Comparison of ENCODE assay signal across 8 mouse cellular contexts in genomic region chr10:81290698-81291460, GRCm38 (mm10). TPM values are rescaled to one million over a fixed set of nuclear protein-coding genes. Genes with fewer than 3 reads are reported as not detected.
DNase-seq lines count a peak whose midpoint lies in the region; ATAC-seq lines count a peak whose summit lies in the region.

No protein-coding gene starts in this region.

- no peaks in the 10 kb centered on the region for H3K9me3 ChIP-seq in heart, embryonic 15.5 days (replicated peaks)
- H3K9me3 ChIP-seq in hindbrain, embryonic 13.5 days: no peaks in the 10 kb centered on the region
- H3K9me3 ChIP-seq in liver, embryonic 13.5 days (replicated peaks): no peaks in the 10 kb centered on the region
- H3K9me3 ChIP-seq in stomach, embryonic 15.5 days: no peaks in the 10 kb centered on the region

- no peaks in the 10 kb centered on the region for H3K36me3 ChIP-seq in heart, embryonic 15.5 days
- no peaks in the 10 kb centered on the region for H3K36me3 ChIP-seq in hindbrain, embryonic 13.5 days
- no peaks in the 10 kb centered on the region for H3K36me3 ChIP-seq in liver, embryonic 13.5 days
- no peaks in the 10 kb centered on the region for H3K36me3 ChIP-seq in stomach, embryonic 15.5 days

- ATAC-seq in heart, embryonic 15.5 days (replicated peaks; ENCODE audit: insufficient number of reproducible peaks, insufficient read depth, low FRiP score, low read depth): no peak
- no peak for ATAC-seq in hindbrain, embryonic 13.5 days (ENCODE audit: low FRiP score)
- no peak for ATAC-seq in liver, embryonic 13.5 days (ENCODE audit: low read depth)
- ATAC-seq in stomach, embryonic 15.5 days (ENCODE audit: insufficient read depth, low FRiP score, low read depth): 0 out of 2 replicates have a peak, but pooled peaks have one; percentile 9

- peaks cover 46% of the 10 kb centered on the region for H3K4me1 ChIP-seq in heart, embryonic 15.5 days (replicated peaks)
- peaks cover 37% of the 10 kb centered on the region for H3K4me1 ChIP-seq in hindbrain, embryonic 13.5 days (replicated peaks)
- H3K4me1 ChIP-seq in liver, embryonic 13.5 days (replicated peaks): peaks cover 77% of the 10 kb centered on the region
- H3K4me1 ChIP-seq in stomach, embryonic 15.5 days: peaks cover 49% of the 10 kb centered on the region

- DNase-seq in heart, postnatal 10 days: no peak
- DNase-seq in liver, embryonic 13.5 days: no peak
- DNase-seq in gastrocnemius, adult 8-10 months (ENCODE audit: low spot score in 2 of 2): no peak
- DNase-seq in frontal cortex, postnatal 36 days (ENCODE audit: low spot score in 2 of 2): no peak
- DNase-seq in heart, adult 11 months: no peak

- intact Hi-C loops in heart, postnatal 10 days (cut with DNase I): no loop called here

- H3K4me3 ChIP-seq in heart, embryonic 15.5 days: peak overlapping the region; percentile 7; the same call in 1 of the 2 replicates
- H3K4me3 ChIP-seq in hindbrain, embryonic 13.5 days: no peak overlapping the region
- no peak overlapping the region for H3K4me3 ChIP-seq in liver, embryonic 13.5 days (replicated peaks)
- peak overlapping the region; percentile 35 for H3K4me3 ChIP-seq in stomach, embryonic 15.5 days (replicated peaks)

- H3K27me3 ChIP-seq in heart, embryonic 15.5 days: peaks cover 29% of the 10 kb centered on the region
- H3K27me3 ChIP-seq in hindbrain, embryonic 13.5 days: peaks cover 44% of the 10 kb centered on the region
- peaks cover 17% of the 10 kb centered on the region for H3K27me3 ChIP-seq in liver, embryonic 13.5 days
- no peaks in the 10 kb centered on the region; the same call in 1 of the 2 replicates for H3K27me3 ChIP-seq in stomach, embryonic 15.5 days (replicated peaks)

- H3K4me2 ChIP-seq in heart, embryonic 15.5 days: peak overlapping the region; percentile 19; the same call in 1 of the 2 replicates
- no peak overlapping the region for H3K4me2 ChIP-seq in hindbrain, embryonic 13.5 days
- peak overlapping the region; percentile 3; the same call in 1 of the 2 replicates for H3K4me2 ChIP-seq in liver, embryonic 13.5 days
- peak overlapping the region; percentile 48 for H3K4me2 ChIP-seq in stomach, embryonic 15.5 days

- 24% methylated on average over 24 of the region's 24 CpGs for WGBS in heart, embryonic 15.5 days
- 16% methylated on average over 24 of the region's 24 CpGs for WGBS in hindbrain, embryonic 13.5 days
- 56% methylated on average over 24 of the region's 24 CpGs for WGBS in liver, embryonic 13.5 days (ENCODE audit: insufficient replicate concordance)
- WGBS in stomach, embryonic 15.5 days: 17% methylated on average over 24 of the region's 24 CpGs

- H3K27ac ChIP-seq in heart, embryonic 15.5 days: peak overlapping the region; percentile 7; the same call in 1 of the 2 replicates
- H3K27ac ChIP-seq in hindbrain, embryonic 13.5 days: no peak overlapping the region
- H3K27ac ChIP-seq in liver, embryonic 13.5 days: no peak overlapping the region
- peak overlapping the region; percentile 93 for H3K27ac ChIP-seq in stomach, embryonic 15.5 days

- no peak overlapping the region for H3K9ac ChIP-seq in heart, embryonic 15.5 days
- H3K9ac ChIP-seq in hindbrain, embryonic 13.5 days: peak overlapping the region; percentile 36
- no peak overlapping the region for H3K9ac ChIP-seq in liver, embryonic 13.5 days
- no peak overlapping the region for H3K9ac ChIP-seq in stomach, embryonic 15.5 days

RNA-seq across cellular contexts. Expression of gene Tjp3, which starts 0.5 kb away (rescaled TPM):
- polyA plus RNA-seq in heart, embryonic 15.5 days (2015; fragmentation: Nextera tagmentation; extraction: Ambion mirVana): 3.2 and 4.3 TPM in 2 replicates
- under 1 TPM; 0.14 to 0.37 TPM for total RNA-seq in heart, postnatal 10 days (2021)
- polyA plus RNA-seq in hindbrain, embryonic 13.5 days (2015; fragmentation: Nextera tagmentation; extraction: Ambion mirVana): 4.5 and 5.2 TPM in 2 replicates
- polyA plus RNA-seq in liver, embryonic 13.5 days (2015; fragmentation: Nextera tagmentation; extraction: Ambion mirVana): 0.35 and 0.43 TPM in 2 replicates
- polyA plus RNA-seq in stomach, embryonic 15.5 days (2015; fragmentation: Nextera tagmentation; extraction: Ambion mirVana): 32.6 and 38.7 TPM in 2 replicates
- not detected for total RNA-seq in gastrocnemius, adult 8-10 months (2022)

RNA-seq across cellular contexts. Expression of gene Pip5k1c, which starts 1.9 kb away (rescaled TPM):
- 26.2 and 38.2 TPM in 2 replicates for polyA plus RNA-seq in heart, embryonic 15.5 days (2015; fragmentation: Nextera tagmentation; extraction: Ambion mirVana)
- total RNA-seq in heart, postnatal 10 days (2021): 10 to 100 TPM; 43.2 to 46.4 TPM
- polyA plus RNA-seq in hindbrain, embryonic 13.5 days (2015; fragmentation: Nextera tagmentation; extraction: Ambion mirVana): 97.2 and 102 TPM in 2 replicates
- polyA plus RNA-seq in liver, embryonic 13.5 days (2015; fragmentation: Nextera tagmentation; extraction: Ambion mirVana): 13.2 and 16.7 TPM in 2 replicates
- polyA plus RNA-seq in stomach, embryonic 15.5 days (2015; fragmentation: Nextera tagmentation; extraction: Ambion mirVana): 43.1 and 47.6 TPM in 2 replicates
- 10 to 100 TPM; 18.5 to 22.8 (median 21.9) TPM for total RNA-seq in gastrocnemius, adult 8-10 months (2022)

RNA-seq across cellular contexts. Expression of gene Apba3, which starts 24.1 kb away (rescaled TPM):
- 42.3 and 61.2 TPM in 2 replicates for polyA plus RNA-seq in heart, embryonic 15.5 days (2015; fragmentation: Nextera tagmentation; extraction: Ambion mirVana)
- 10 to 100 TPM; 66.5 to 68.3 TPM for total RNA-seq in heart, postnatal 10 days (2021)
- polyA plus RNA-seq in hindbrain, embryonic 13.5 days (2015; fragmentation: Nextera tagmentation; extraction: Ambion mirVana): 29.7 and 30.6 TPM in 2 replicates
- polyA plus RNA-seq in liver, embryonic 13.5 days (2015; fragmentation: Nextera tagmentation; extraction: Ambion mirVana): 24.5 and 26.7 TPM in 2 replicates
- polyA plus RNA-seq in stomach, embryonic 15.5 days (2015; fragmentation: Nextera tagmentation; extraction: Ambion mirVana): 54.4 and 58.1 TPM in 2 replicates
- total RNA-seq in gastrocnemius, adult 8-10 months (2022): 100 to 1,000 TPM in 2 of 4 experiments, 10 to 100 TPM in 2; 94.6 to 106 (median 98.8) TPM

RNA-seq across cellular contexts. Expression of gene Mrpl54, which starts 24.1 kb away (rescaled TPM):
- polyA plus RNA-seq in heart, embryonic 15.5 days (2015; fragmentation: Nextera tagmentation; extraction: Ambion mirVana): 208 and 226 TPM in 2 replicates
- total RNA-seq in heart, postnatal 10 days (2021): 100 to 1,000 TPM in 1 of 2 experiments, 10 to 100 TPM in 1; 93.4 to 108 TPM
- 134 and 144 TPM in 2 replicates for polyA plus RNA-seq in hindbrain, embryonic 13.5 days (2015; fragmentation: Nextera tagmentation; extraction: Ambion mirVana)
- 130 and 134 TPM in 2 replicates for polyA plus RNA-seq in liver, embryonic 13.5 days (2015; fragmentation: Nextera tagmentation; extraction: Ambion mirVana)
- 217 and 233 TPM in 2 replicates for polyA plus RNA-seq in stomach, embryonic 15.5 days (2015; fragmentation: Nextera tagmentation; extraction: Ambion mirVana)
- 100 to 1,000 TPM in 3 of 4 experiments, 10 to 100 TPM in 1; 96.1 to 111 (median 102) TPM for total RNA-seq in gastrocnemius, adult 8-10 months (2022)

RNA-seq across cellular contexts. Expression of gene Cactin, which starts 30.0 kb away (rescaled TPM):
- polyA plus RNA-seq in heart, embryonic 15.5 days (2015; fragmentation: Nextera tagmentation; extraction: Ambion mirVana): 23.5 and 34.1 TPM in 2 replicates
- total RNA-seq in heart, postnatal 10 days (2021): 10 to 100 TPM; 21.0 to 23.6 TPM
- 33.5 and 34.7 TPM in 2 replicates for polyA plus RNA-seq in hindbrain, embryonic 13.5 days (2015; fragmentation: Nextera tagmentation; extraction: Ambion mirVana)
- polyA plus RNA-seq in liver, embryonic 13.5 days (2015; fragmentation: Nextera tagmentation; extraction: Ambion mirVana): 29.5 and 33.0 TPM in 2 replicates
- 40.5 and 40.9 TPM in 2 replicates for polyA plus RNA-seq in stomach, embryonic 15.5 days (2015; fragmentation: Nextera tagmentation; extraction: Ambion mirVana)
- total RNA-seq in gastrocnemius, adult 8-10 months (2022): 10 to 100 TPM in 1 of 4 experiments, 1 to 10 TPM in 3; 9.4 to 11.3 (median 9.8) TPM

Comparison
In these comparisons a context has a peak if more than half of its experiments do, and no peak if none do; other contexts are left out.
1. H3K27ac ChIP-seq: peak in heart, embryonic 15.5 days (single experiment) and stomach, embryonic 15.5 days (single experiment); none in hindbrain, embryonic 13.5 days (single experiment) and liver, embryonic 13.5 days (single experiment).
2. H3K4me3 ChIP-seq: peak in heart, embryonic 15.5 days (single experiment) and stomach, embryonic 15.5 days (single experiment); none in hindbrain, embryonic 13.5 days (single experiment) and liver, embryonic 13.5 days (single experiment).